Mouse (Mus musculus) liver, adult 10 weeks (tissue): ENCODE data around the gene Olfr168. TPM values are rescaled to one million over a fixed set of nuclear protein-coding genes. Genes with fewer than 3 reads are reported as not detected.

Source experiments
- polyA plus RNA-seq: library from polyadenylated mRNA; stranded (reverse); fragments of 350-450 nt; fragmentation: Illumina TruSeq; extraction: RNeasy Lipid Tissue Mini Kit (QIAGEN cat#74804); gene quantifications from one replicate; pipeline ENCODE4 v1.2.3, GENCODE M21; 2014; ENCODE audit warnings: low read depth, low replicate concordance

Gene Olfr168
- not detected for polyA plus RNA-seq

DNA sequence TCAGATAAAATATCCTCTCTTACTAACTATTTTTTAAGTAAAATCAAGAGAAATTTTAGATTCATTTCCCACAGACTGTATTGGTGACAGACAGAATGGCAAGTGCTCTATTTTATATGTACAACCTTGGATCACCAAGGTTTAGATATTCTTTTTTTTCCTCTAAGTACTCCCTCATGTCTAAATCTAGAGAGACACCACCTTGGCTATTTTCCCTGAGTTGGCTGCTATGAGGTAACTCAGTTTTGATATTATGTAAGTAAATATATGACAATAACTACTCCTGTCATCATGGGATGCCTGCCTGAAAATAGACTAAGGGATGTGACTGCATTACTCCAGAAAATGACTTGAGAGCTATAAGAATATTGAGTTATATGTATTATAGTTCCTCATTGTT lies at the start of gene Olfr168:
Gene Olfr168 (minus strand): TSS at position 101 of the 400 bp plus-strand sequence.

DNA sequence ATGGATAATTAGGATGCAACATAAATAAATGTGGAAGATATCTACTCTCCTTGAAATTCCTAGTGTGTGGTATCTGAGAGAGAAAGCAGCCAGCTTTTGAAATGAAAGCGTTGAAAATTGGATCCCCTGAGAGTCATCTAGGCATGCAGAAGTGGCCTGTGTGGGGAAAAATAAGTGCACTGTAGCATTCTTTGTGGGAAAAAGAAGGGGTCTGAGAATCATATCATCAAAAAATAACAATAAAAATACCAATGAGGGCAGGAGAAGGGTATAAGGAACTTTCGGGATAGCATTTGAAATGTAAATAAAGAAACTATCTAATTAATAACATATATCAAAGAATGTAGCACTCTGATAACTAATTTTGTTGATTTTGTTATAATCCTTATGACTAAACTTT lies 36.4 kb upstream of the Olfr168 start, which contains the start of gene Olfr169:
Gene Olfr169 (minus strand): TSS at position 101 of the 400 bp plus-strand sequence.

DNA sequence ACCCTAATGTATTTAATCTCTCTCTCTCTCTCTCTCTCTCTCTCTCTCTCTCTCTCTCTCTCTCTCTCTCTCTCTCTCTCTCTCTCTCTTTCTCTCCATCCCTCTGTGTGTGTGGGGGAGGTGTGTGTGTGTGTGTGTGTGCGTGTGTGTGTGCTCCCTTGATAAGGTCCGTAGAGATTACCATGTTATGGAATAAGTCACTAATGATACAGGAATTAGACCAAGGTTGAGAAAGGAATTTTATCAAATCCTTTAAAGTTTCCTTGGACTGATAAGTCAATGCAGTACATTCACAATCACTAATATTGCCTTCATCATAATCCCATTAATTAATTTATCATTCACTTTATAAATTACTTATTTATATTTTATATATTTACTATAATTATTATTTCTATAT lies 13.2 kb downstream of the Olfr168 start, which contains the start of gene Olfr167:
Gene Olfr167 (minus strand): TSS at position 101 of the 400 bp plus-strand sequence.

GRCm38 (mm10) chr16:19483394-19483793 lies 52.0 kb downstream of the Olfr168 start, which contains the start of gene Olfr166:
Gene Olfr166 (plus strand): TSS chr16:19483694.

Other genes with a start within 250 kb of the Olfr168 start
- gene Olfr164, start 221.5 kb downstream of the Olfr168 start, polyA plus RNA-seq: not detected
- not detected for gene Olfr165, start 112.4 kb downstream of the Olfr168 start, polyA plus RNA-seq
- gene Olfr166, start 51.9 kb downstream of the Olfr168 start, polyA plus RNA-seq: not detected
- not detected for gene Olfr167, start 13.3 kb downstream of the Olfr168 start, polyA plus RNA-seq
- gene Olfr169, start 36.3 kb upstream of the Olfr168 start, polyA plus RNA-seq: not detected
- gene Olfr170, start 76.3 kb upstream of the Olfr168 start, polyA plus RNA-seq: not detected
- not detected for gene Olfr171, start 94.4 kb upstream of the Olfr168 start, polyA plus RNA-seq
- gene Lamp3, start 170.8 kb upstream of the Olfr168 start, polyA plus RNA-seq: not detected
- 0.40 TPM for gene B3gnt5, start 224.7 kb upstream of the Olfr168 start, polyA plus RNA-seq